Mouse (Mus musculus) kidney, adult 2 months (tissue): ENCODE data around the gene Sp2. TPM values are rescaled to one million over a fixed set of nuclear protein-coding genes. Genes with fewer than 3 reads are reported as not detected.

Experiments used
- DNase-seq: peaks from one replicate; pipeline ENCODE4 v3.0.0; 2021
- H3K27ac ChIP-seq: fragments of 200-500 bp; 2 replicates; pipeline ENCODE4 v1.5.1; 2012; ENCODE audit warnings: low read depth, low read length, control low read depth, inconsistent platforms; ENCODE audit not compliant: insufficient read depth
- H3K27me3 ChIP-seq: fragments of 200-500 bp; replicated peaks from 2 replicates; pipeline ENCODE4 v1.6.1; 2012; ENCODE audit warnings: mild to moderate bottlenecking, moderate library complexity, low read length, inconsistent platforms; ENCODE audit not compliant: control insufficient read depth, insufficient read depth
- H3K36me3 ChIP-seq: fragments of 200-500 bp; 2 replicates; pipeline ENCODE4 v1.6.1; 2012; ENCODE audit warnings: mild to moderate bottlenecking, moderate library complexity, low read length, inconsistent platforms; ENCODE audit not compliant: control insufficient read depth, insufficient read depth
- H3K4me1 ChIP-seq: fragments of 200-500 bp; 2 replicates; pipeline ENCODE4 v1.6.1; 2011; ENCODE audit warnings: low read length; ENCODE audit not compliant: control insufficient read depth, insufficient read depth
- H3K4me3 ChIP-seq: fragments of 200-500 bp; 2 replicates; pipeline ENCODE4 v1.5.1; 2011; ENCODE audit warnings: mild to moderate bottlenecking, low read depth, low read length, control low read depth; ENCODE audit not compliant: insufficient read depth
- CTCF ChIP-seq: fragments of 200-500 bp; conservative IDR thresholded peaks from 2 replicates; pipeline ENCODE4 v1.5.1; 2011; ENCODE audit warnings: low read depth, mild to moderate bottlenecking, control low read depth, low read length, moderate library complexity, mixed read lengths; ENCODE audit not compliant: insufficient read depth, insufficient read length
- POLR2A ChIP-seq: fragments of 200-500 bp; IDR thresholded peaks from one replicate; pipeline ENCODE4 v1.6.1; 2011; ENCODE audit warnings: low read depth, low read length, control low read depth
- WGBS: fragments of 180-500 bp; shearing (Covaris S2); methylation state at CpG from one replicate; pipeline ENCODE4 v1.1.7; 2018; 5-methylcytosine and 5-hydroxymethylcytosine counted together
- polyA plus RNA-seq: library from polyadenylated mRNA; depleted of rRNA; stranded (reverse); fragments of >200 nt; gene quantifications from 2 replicates; pipeline ENCODE4 v1.2.3, GENCODE M21; 2012

The Sp2 gene
- polyA plus RNA-seq, 1 experiment, result 13.3 TPM

DNA sequence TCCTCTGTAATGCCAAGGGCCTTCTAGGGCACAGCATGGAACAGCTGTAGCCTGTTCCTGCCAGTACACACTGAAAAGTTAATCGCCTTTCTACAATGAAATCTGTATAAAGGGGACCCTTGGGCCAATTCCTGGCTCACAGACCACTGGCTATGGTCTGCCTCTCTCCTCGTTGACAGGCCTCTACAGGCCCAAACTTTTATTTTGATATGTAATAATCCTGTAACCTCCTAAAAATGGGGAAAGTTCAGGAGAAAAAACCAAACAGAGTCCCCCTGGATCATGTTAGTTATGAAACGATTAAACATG is 6.4 kb downstream of the Sp2 start:
- 29% methylated on average over 3 of the region's 3 CpGs for WGBS
- Histone ChIP-seq H3K27me3 (no peaks in the 10 kb centered on the region), H3K4me1 (peaks cover 13% of the 10 kb centered on the region; the same call in 1 of the 2 replicates), H3K36me3 (no peaks in the 10 kb centered on the region), H3K27ac (peak overlapping the region; percentile 90), H3K4me3 (no peak overlapping the region; the same call in 1 of the 2 replicates)
- TF ChIP-seq POLR2A, result no peak
- no peak for TF ChIP-seq CTCF
- no peak for DNase-seq

DNA sequence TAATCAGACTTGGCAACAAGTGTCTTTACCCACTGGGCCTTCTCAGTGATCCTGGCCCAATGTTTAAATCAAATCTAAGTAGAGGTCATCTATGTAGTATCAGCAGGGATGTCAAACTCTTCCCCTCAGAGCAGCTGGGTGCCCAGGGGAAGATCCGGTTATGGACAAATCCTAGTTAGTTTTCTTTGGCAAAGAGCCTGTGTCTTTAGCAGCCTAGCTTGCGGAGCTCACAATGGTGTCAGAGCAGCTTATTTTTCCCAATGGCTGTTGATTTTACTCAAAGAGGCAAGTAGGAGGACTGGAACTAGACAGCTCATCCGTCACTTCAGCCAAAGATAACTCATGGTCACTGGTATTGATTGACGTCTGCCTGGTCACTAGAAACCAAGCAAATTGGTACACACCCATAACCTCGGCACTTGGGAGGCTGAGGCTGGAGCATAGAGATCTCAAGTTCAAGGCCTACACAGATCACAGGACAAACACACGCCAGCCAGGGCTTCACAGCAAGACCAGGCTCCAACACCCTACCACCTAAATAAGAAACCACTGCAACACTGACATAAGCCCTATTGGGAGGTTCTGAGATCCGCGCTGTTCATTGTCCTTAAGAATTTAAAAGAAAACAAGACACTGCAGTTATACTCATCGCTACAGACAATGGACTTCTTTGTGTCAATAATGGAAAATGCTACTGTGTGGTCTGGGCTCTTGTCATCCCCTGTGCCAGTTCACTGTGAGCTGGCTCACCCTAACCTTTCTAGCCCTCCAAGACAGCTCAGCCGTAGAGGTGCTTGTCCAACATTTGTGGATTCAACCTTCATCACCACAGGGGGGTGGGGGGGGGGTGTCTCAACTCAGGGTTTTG is 7.0 kb downstream of the Sp2 start:
- H3K4me3 ChIP-seq, result no peak overlapping the region
- DNase-seq, result peak; percentile 54
- no peaks in the 10 kb centered on the region for H3K36me3 ChIP-seq
- TF ChIP-seq POLR2A (no peak), CTCF (no peak)
- peak overlapping the region; percentile 90 for H3K27ac ChIP-seq
- no peaks in the 10 kb centered on the region for H3K27me3 ChIP-seq
- peaks cover 13% of the 10 kb centered on the region; the same call in 1 of the 2 replicates for H3K4me1 ChIP-seq
- 60% methylated on average over 10 of the region's 10 CpGs for WGBS

DNA sequence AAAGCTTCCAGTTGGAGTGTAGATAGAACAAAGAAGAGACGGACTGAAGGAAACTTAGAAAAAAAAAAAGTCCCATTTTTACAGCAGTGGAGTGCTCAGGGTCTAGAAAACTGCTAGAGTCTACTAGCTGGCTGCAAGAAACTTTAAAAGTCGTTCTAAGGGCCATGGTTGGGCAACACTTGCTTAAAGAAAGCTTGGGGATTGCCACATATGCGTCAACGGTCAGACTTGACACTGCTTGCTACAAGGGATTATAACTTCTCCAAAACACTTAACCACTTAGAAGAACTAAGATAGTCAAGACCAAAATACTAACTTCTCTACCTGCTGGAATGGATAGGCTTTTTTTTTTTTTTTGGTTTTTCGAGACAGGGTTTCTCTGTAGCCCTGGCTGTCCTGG is 7.9 kb downstream of the Sp2 start:
- DNase-seq, result no peak
- TF ChIP-seq POLR2A, result no peak
- H3K36me3 ChIP-seq, result no peaks in the 10 kb centered on the region
- peaks cover 19% of the 10 kb centered on the region for H3K4me1 ChIP-seq
- no peaks in the 10 kb centered on the region for H3K27me3 ChIP-seq
- H3K4me3 ChIP-seq, result no peak overlapping the region
- 77% methylated on average over 5 of the region's 5 CpGs for WGBS
- H3K27ac ChIP-seq, result no peak overlapping the region

DNA sequence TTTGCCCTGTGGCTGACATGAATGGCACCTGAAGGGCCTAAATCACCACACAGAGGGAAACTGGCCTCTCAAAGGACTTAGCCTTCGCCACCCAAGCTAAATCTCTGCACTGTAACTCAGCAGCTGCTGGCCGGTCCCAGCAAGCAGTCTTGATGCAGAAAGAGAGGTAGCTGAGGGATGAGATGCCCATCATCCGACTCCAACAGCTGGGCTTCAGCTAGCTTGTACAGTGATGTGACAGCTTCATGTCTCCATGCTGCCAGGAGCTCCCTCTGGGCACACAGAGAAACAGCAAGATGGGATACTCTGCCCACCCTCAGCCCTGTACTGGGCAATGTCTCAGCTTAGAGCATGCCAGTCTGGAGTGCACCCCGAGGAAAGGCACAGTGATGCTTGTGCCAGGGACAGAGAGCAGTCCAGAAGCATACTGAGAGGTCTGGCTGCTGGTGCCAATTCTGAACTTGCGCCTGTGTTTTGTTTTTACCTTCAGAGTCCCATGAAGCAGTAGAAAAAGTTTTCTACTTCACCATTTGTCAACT is 9.3 kb downstream of the Sp2 start:
- 75% methylated on average over 5 of the region's 5 CpGs for WGBS
- DNase-seq, result no peak
- Histone ChIP-seq H3K36me3 (no peaks in the 10 kb centered on the region), H3K27me3 (no peaks in the 10 kb centered on the region), H3K4me1 (peaks cover 31% of the 10 kb centered on the region), H3K4me3 (no peak overlapping the region), H3K27ac (no peak overlapping the region)
- no peak for TF ChIP-seq POLR2A
- TF ChIP-seq CTCF, result no peak

DNA sequence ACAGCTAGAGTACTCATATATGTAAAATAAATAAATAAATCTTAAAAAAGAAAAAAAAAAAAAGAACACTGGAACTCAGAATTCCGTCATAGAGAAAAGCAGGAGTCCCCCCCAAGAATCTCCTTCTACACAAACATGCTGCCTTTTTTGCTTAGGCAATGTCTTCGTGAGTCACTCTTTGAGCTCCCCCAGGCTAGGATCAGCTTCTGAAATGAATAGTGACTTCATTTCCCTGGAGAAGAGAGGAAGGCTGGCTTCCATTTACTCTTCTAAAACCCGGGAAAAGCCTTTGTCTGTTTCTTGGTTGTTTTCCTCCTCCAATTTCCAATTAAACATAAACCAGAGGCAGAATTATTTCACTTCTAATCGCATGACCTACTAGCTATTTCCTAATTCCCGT is 9.9 kb downstream of the Sp2 start:
- no peak for TF ChIP-seq POLR2A
- no peak for TF ChIP-seq CTCF
- 69% methylated on average over 5 of the region's 5 CpGs for WGBS
- H3K36me3 ChIP-seq, result no peaks in the 10 kb centered on the region
- DNase-seq, result no peak
- no peaks in the 10 kb centered on the region for H3K27me3 ChIP-seq
- no peak overlapping the region for H3K27ac ChIP-seq
- no peak overlapping the region for H3K4me3 ChIP-seq
- H3K4me1 ChIP-seq, result peaks cover 31% of the 10 kb centered on the region

DNA sequence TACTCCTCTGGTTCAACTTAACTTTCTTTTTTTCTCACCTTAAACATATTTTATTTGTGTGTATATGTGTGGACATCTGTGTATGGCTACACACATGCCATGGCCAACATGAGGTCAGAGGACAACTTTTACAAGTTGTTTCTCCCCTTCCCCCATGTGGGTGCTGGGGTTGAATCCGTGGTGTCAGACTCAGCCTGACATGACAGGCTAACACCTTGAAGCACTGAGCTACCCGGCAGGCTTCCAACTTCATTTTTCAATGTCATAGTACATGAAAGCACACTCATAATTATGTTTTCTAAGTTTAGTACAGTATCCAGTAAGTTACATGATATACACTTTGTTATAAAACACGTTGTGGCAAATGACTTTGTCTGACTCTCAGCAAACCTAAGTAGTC is 12.4 kb downstream of the Sp2 start:
- Histone ChIP-seq H3K4me1 (peaks cover 31% of the 10 kb centered on the region), H3K4me3 (no peak overlapping the region), H3K27ac (peak overlapping the region; percentile 97), H3K36me3 (no peaks in the 10 kb centered on the region), H3K27me3 (no peaks in the 10 kb centered on the region)
- 55% methylated on average over 3 of the region's 3 CpGs for WGBS
- no peak for DNase-seq
- TF ChIP-seq CTCF (no peak), POLR2A (no peak)

DNA sequence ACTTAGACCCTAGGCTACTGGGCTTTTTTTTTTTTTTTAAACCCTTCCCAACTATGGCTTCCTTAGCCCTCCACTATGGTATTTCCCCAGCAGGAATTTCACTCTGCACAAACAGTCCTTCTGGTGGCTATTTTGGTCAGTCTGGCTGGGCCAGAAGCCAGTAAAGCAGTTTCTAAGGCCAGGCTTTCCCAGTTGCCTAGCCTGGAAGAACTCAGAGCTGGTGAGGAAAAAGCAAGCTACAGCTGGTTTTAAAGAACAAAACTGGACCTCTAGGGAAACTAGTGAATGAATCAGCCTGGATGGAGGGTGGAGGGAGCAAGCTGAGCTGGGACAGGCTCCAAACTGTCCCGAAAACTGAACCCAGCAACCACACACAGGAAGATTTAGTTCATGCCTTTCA is 13.0 kb downstream of the Sp2 start:
- Histone ChIP-seq H3K4me3 (no peak overlapping the region), H3K4me1 (peaks cover 31% of the 10 kb centered on the region), H3K27ac (peak overlapping the region; percentile 97), H3K27me3 (no peaks in the 10 kb centered on the region), H3K36me3 (no peaks in the 10 kb centered on the region)
- WGBS, result 30% methylated on average over 1 of the region's 1 CpGs
- peak; percentile 84 for DNase-seq
- TF ChIP-seq CTCF (no peak), POLR2A (no peak)
